Mouse (Mus musculus) megakaryocyte, embryonic 14.5 days (primary cell): ENCODE measurements around the gene Gapdh.

Experiments
- FLI1 ChIP-seq: IDR thresholded peaks from 2 replicates; pipeline ENCODE4 v1.6.1; 2012; ENCODE audit warnings: low read length, inconsistent platforms, mixed read lengths
- GATA1 ChIP-seq: IDR thresholded peaks from 3 replicates; pipeline ENCODE4 v1.6.1; 2012; ENCODE audit warnings: mixed read lengths, low read length, inconsistent platforms, borderline replicate concordance

- TF ChIP-seq GATA1 (no peak), FLI1 (no peak)
Measured at GRCm38 (mm10) chr6:125197166-125197565, 30.9 kb upstream of the Gapdh start.
